Mouse (Mus musculus): ENCODE data around the gene Fbxw9. TPM values are rescaled to one million over a fixed set of nuclear protein-coding genes. Genes with fewer than 3 reads are reported as not detected.

Gene Fbxw9
- polyA plus RNA-seq, 1 experiment from 2014 or later = 37.3 TPM

GRCm38 (mm10) chr8:85036381-85036717 lies 23.5 kb upstream of the Fbxw9 start:
- H3K9ac ChIP-seq (replicated peaks; ENCODE audit: low read length) = peak overlapping the region; percentile 87
- H3K27me3 ChIP-seq (ENCODE audit: insufficient read depth, low read length) = no peaks in the 10 kb centered on the region
- ATAC-seq (ENCODE audit: low FRiP score, low TSS enrichment) = peak; percentile 33
- H3K9me3 ChIP-seq (ENCODE audit: low read length) = no peaks in the 10 kb centered on the region
- H3K36me3 ChIP-seq (ENCODE audit: insufficient read depth, low read length) = peaks cover 26% of the 10 kb centered on the region
- under 1% methylated on average over 9 of the region's 9 CpGs for WGBS
- H3K27ac ChIP-seq (ENCODE audit: low read length) = peak overlapping the region; percentile 100
- H3K4me2 ChIP-seq (replicated peaks; ENCODE audit: low read depth, low read length) = peak overlapping the region; percentile 83
- H3K4me3 ChIP-seq (ENCODE audit: low read length) = peak overlapping the region; percentile 87
- H3K4me1 ChIP-seq (ENCODE audit: insufficient read depth, low read length) = peaks cover 26% of the 10 kb centered on the region

GRCm38 (mm10) chr8:85036718-85037365 lies 23.0 kb upstream of the Fbxw9 start, which contains the start of gene Tnpo2:
TSS of gene Tnpo2 (plus strand) at chr8:85036915.
- H3K4me3 ChIP-seq (ENCODE audit: low read length) = peak within 1 kb of the TSS; percentile 87
- H3K27ac ChIP-seq (ENCODE audit: low read length) = peak within 1 kb of the TSS; percentile 100
- peaks cover 26% of the 10 kb centered on the region for H3K4me1 ChIP-seq (ENCODE audit: insufficient read depth, low read length)
- peaks cover 24% of the 10 kb centered on the region for H3K36me3 ChIP-seq (ENCODE audit: insufficient read depth, low read length)
- peak within 1 kb of the TSS; percentile 92 for H3K4me2 ChIP-seq (replicated peaks; ENCODE audit: low read depth, low read length)
- under 1% methylated on average over 59 of the region's 59 CpGs for WGBS
- ATAC-seq (ENCODE audit: low FRiP score, low TSS enrichment) = peak; percentile 92
- H3K27me3 ChIP-seq (ENCODE audit: insufficient read depth, low read length) = no peaks in the 10 kb centered on the region
- H3K9me3 ChIP-seq (ENCODE audit: low read length) = no peaks in the 10 kb centered on the region
- H3K9ac ChIP-seq (replicated peaks; ENCODE audit: low read length) = peak within 1 kb of the TSS; percentile 96

- H3K36me3 ChIP-seq (ENCODE audit: insufficient read depth, low read length) = peaks cover 24% of the 10 kb centered on the region
- peak overlapping the region; percentile 96 for H3K9ac ChIP-seq (replicated peaks; ENCODE audit: low read length)
- 0% methylated on average over 14 of the region's 14 CpGs for WGBS
- peak overlapping the region; percentile 92 for H3K4me2 ChIP-seq (replicated peaks; ENCODE audit: low read depth, low read length)
- peak overlapping the region; percentile 87 for H3K4me3 ChIP-seq (ENCODE audit: low read length)
- peaks cover 26% of the 10 kb centered on the region for H3K4me1 ChIP-seq (ENCODE audit: insufficient read depth, low read length)
- no peaks in the 10 kb centered on the region for H3K9me3 ChIP-seq (ENCODE audit: low read length)
- ATAC-seq (ENCODE audit: low FRiP score, low TSS enrichment) = peak; percentile 59
- H3K27ac ChIP-seq (ENCODE audit: low read length) = peak overlapping the region; percentile 100
- H3K27me3 ChIP-seq (ENCODE audit: insufficient read depth, low read length) = no peaks in the 10 kb centered on the region
These were observed 22.5 kb upstream of the Fbxw9 start for GRCm38 (mm10) chr8:85037366-85037680.

GRCm38 (mm10) chr8:85037681-85038531 lies 21.9 kb upstream of the Fbxw9 start:
- peaks cover 26% of the 10 kb centered on the region for H3K4me1 ChIP-seq (ENCODE audit: insufficient read depth, low read length)
- peak overlapping the region; percentile 100 for H3K27ac ChIP-seq (ENCODE audit: low read length)
- H3K9me3 ChIP-seq (ENCODE audit: low read length) = no peaks in the 10 kb centered on the region
- H3K27me3 ChIP-seq (ENCODE audit: insufficient read depth, low read length) = no peaks in the 10 kb centered on the region
- peaks cover 20% of the 10 kb centered on the region for H3K36me3 ChIP-seq (ENCODE audit: insufficient read depth, low read length)
- H3K4me2 ChIP-seq (replicated peaks; ENCODE audit: low read depth, low read length) = peak overlapping the region; percentile 92
- WGBS = 0% methylated on average over 56 of the region's 57 CpGs
- H3K4me3 ChIP-seq (ENCODE audit: low read length) = peak overlapping the region; percentile 87
- peak overlapping the region; percentile 96 for H3K9ac ChIP-seq (replicated peaks; ENCODE audit: low read length)
- no peak for ATAC-seq (ENCODE audit: low FRiP score, low TSS enrichment)

GRCm38 (mm10) chr8:85043619-85044018 lies 16.2 kb upstream of the Fbxw9 start:
- H3K9ac ChIP-seq (replicated peaks; ENCODE audit: low read length) = no peak overlapping the region
- no peak overlapping the region for H3K4me3 ChIP-seq (ENCODE audit: low read length)
- no peak overlapping the region for H3K27ac ChIP-seq (ENCODE audit: low read length)
- H3K4me1 ChIP-seq (ENCODE audit: insufficient read depth, low read length) = peaks cover 7% of the 10 kb centered on the region
- ATAC-seq (ENCODE audit: low FRiP score, low TSS enrichment) = no peak
- H3K9me3 ChIP-seq (ENCODE audit: low read length) = no peaks in the 10 kb centered on the region
- H3K36me3 ChIP-seq (ENCODE audit: insufficient read depth, low read length) = peaks cover 70% of the 10 kb centered on the region
- 85% methylated on average over 6 of the region's 6 CpGs for WGBS
- H3K4me2 ChIP-seq (replicated peaks; ENCODE audit: low read depth, low read length) = no peak overlapping the region
- H3K27me3 ChIP-seq (ENCODE audit: insufficient read depth, low read length) = no peaks in the 10 kb centered on the region

- H3K9ac ChIP-seq (replicated peaks; ENCODE audit: low read length) = no peak overlapping the region
- no peak overlapping the region for H3K4me2 ChIP-seq (replicated peaks; ENCODE audit: low read depth, low read length)
- no peaks in the 10 kb centered on the region for H3K27me3 ChIP-seq (ENCODE audit: insufficient read depth, low read length)
- ATAC-seq (ENCODE audit: low FRiP score, low TSS enrichment) = no peak
- H3K4me3 ChIP-seq (ENCODE audit: low read length) = no peak overlapping the region
- peaks cover 8% of the 10 kb centered on the region for H3K4me1 ChIP-seq (ENCODE audit: insufficient read depth, low read length)
- H3K36me3 ChIP-seq (ENCODE audit: insufficient read depth, low read length) = peaks cover 40% of the 10 kb centered on the region
- H3K9me3 ChIP-seq (ENCODE audit: low read length) = no peaks in the 10 kb centered on the region
- WGBS = 81% methylated on average over 7 of the region's 7 CpGs
- no peak overlapping the region for H3K27ac ChIP-seq (ENCODE audit: low read length)
These were observed 2.5 kb upstream of the Fbxw9 start for GRCm38 (mm10) chr8:85057367-85057766.

GRCm38 (mm10) chr8:85062603-85063002 lies 2.7 kb downstream of the Fbxw9 start:
- H3K27ac ChIP-seq (ENCODE audit: low read length) = no peak overlapping the region
- H3K4me1 ChIP-seq (ENCODE audit: insufficient read depth, low read length) = peaks cover 8% of the 10 kb centered on the region
- H3K4me3 ChIP-seq (ENCODE audit: low read length) = no peak overlapping the region
- H3K9me3 ChIP-seq (ENCODE audit: low read length) = no peaks in the 10 kb centered on the region
- ATAC-seq (ENCODE audit: low FRiP score, low TSS enrichment) = no peak
- H3K27me3 ChIP-seq (ENCODE audit: insufficient read depth, low read length) = no peaks in the 10 kb centered on the region
- no peak overlapping the region for H3K4me2 ChIP-seq (replicated peaks; ENCODE audit: low read depth, low read length)
- 94% methylated on average over 4 of the region's 4 CpGs for WGBS
- H3K9ac ChIP-seq (replicated peaks; ENCODE audit: low read length) = no peak overlapping the region
- H3K36me3 ChIP-seq (ENCODE audit: insufficient read depth, low read length) = peaks cover 9% of the 10 kb centered on the region

GRCm38 (mm10) chr8:85065213-85065612 lies 5.4 kb downstream of the Fbxw9 start:
- peaks cover 8% of the 10 kb centered on the region for H3K4me1 ChIP-seq (ENCODE audit: insufficient read depth, low read length)
- no peaks in the 10 kb centered on the region for H3K27me3 ChIP-seq (ENCODE audit: insufficient read depth, low read length)
- WGBS = 27% methylated on average over 2 of the region's 2 CpGs

GRCm38 (mm10) chr8:85067155-85067554 lies 7.3 kb downstream of the Fbxw9 start:
- Histone ChIP-seq H3K4me3 (ENCODE audit: low read length) (no peak overlapping the region), H3K9ac (replicated peaks; ENCODE audit: low read length) (no peak overlapping the region), H3K4me2 (replicated peaks; ENCODE audit: low read depth, low read length) (no peak overlapping the region), H3K36me3 (ENCODE audit: insufficient read depth, low read length) (peaks cover 9% of the 10 kb centered on the region; the same call in 1 of the 2 replicates), H3K27me3 (ENCODE audit: insufficient read depth, low read length) (no peaks in the 10 kb centered on the region), H3K27ac (ENCODE audit: low read length) (no peak overlapping the region), H3K4me1 (ENCODE audit: insufficient read depth, low read length) (peaks cover 7% of the 10 kb centered on the region), H3K9me3 (ENCODE audit: low read length) (no peaks in the 10 kb centered on the region)
- 97% methylated on average over 2 of the region's 2 CpGs for WGBS
- no peak for ATAC-seq (ENCODE audit: low FRiP score, low TSS enrichment)

More at GRCm38 (mm10) chr8:85065213-85065612, 5.4 kb downstream of the Fbxw9 start:
- no peak overlapping the region; the same call in 1 of the 2 replicates for H3K9ac ChIP-seq (replicated peaks; ENCODE audit: low read length)
- H3K4me3 ChIP-seq (ENCODE audit: low read length) = no peak overlapping the region
- H3K27ac ChIP-seq (ENCODE audit: low read length) = no peak overlapping the region
- H3K9me3 ChIP-seq (ENCODE audit: low read length) = no peaks in the 10 kb centered on the region
- peaks cover 9% of the 10 kb centered on the region for H3K36me3 ChIP-seq (ENCODE audit: insufficient read depth, low read length)
- ATAC-seq (ENCODE audit: low FRiP score, low TSS enrichment) = peak; percentile 14; the same call in 1 of the 2 replicates
- no peak overlapping the region for H3K4me2 ChIP-seq (replicated peaks; ENCODE audit: low read depth, low read length)

GRCm38 (mm10) chr8:85067982-85068381 lies 8.1 kb downstream of the Fbxw9 start, which contains the start of gene Gm5741:
TSS of gene Gm5741 (minus strand) at chr8:85067982.
- Histone ChIP-seq H3K9ac (replicated peaks; ENCODE audit: low read length) (no peak within 1 kb of the TSS), H3K36me3 (ENCODE audit: insufficient read depth, low read length) (peaks cover 6% of the 10 kb centered on the region; the same call in 1 of the 2 replicates)

More at GRCm38 (mm10) chr8:85067982-85068381, 8.1 kb downstream of the Fbxw9 start, which contains the start of gene Gm5741:
- H3K4me2 ChIP-seq (replicated peaks; ENCODE audit: low read depth, low read length) = no peak within 1 kb of the TSS
- H3K27ac ChIP-seq (ENCODE audit: low read length) = no peak within 1 kb of the TSS
- no peaks in the 10 kb centered on the region for H3K9me3 ChIP-seq (ENCODE audit: low read length)
- peaks cover 11% of the 10 kb centered on the region for H3K4me1 ChIP-seq (ENCODE audit: insufficient read depth, low read length)
- ATAC-seq (ENCODE audit: low FRiP score, low TSS enrichment) = no peak
- no peak within 1 kb of the TSS for H3K4me3 ChIP-seq (ENCODE audit: low read length)
- no peaks in the 10 kb centered on the region for H3K27me3 ChIP-seq (ENCODE audit: insufficient read depth, low read length)

Data from kidney, embryonic 16.5 days (tissue).